Mouse (Mus musculus): ENCODE measurements at regions not wholly inside any gene's neighbourhood (a gene's known extent, or its start where the extent isn't known, plus 50 kb on each side); places are given as distances from the start of the nearest gene placed in this dataset.

DNA sequence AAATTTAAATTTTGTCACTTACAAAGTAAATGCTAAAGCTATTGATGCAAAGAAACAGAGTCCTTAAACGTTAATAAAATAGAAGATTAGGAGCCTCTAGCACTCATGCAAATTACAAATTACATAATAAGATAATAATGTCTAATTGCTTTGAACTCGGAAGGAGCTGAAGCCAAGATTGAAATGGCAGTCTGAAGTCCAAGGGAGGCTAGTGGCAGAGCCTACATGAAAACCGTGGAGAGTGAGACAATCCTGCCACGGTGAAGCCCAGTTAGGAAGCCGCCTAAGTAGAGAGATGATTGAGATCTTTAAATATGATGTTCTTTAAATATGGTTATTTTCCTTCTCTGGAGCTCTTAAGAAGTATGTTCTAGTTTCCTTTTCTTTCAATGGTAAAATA is 260.0 kb downstream of the Nfkbiz start:
- TF ChIP-seq POLR2A (IDR thresholded peaks at IDR 0.05; ENCODE audit: control insufficient read depth, extremely low read depth, insufficient read depth, low read length, poor library complexity) (no peak), CTCF (IDR thresholded peaks at IDR 0.05; ENCODE audit: borderline replicate concordance, control insufficient read depth, extremely low read depth, insufficient read depth, low read length, poor library complexity) (no peak)
